Mouse (Mus musculus): ENCODE measurements around the gene Trnt1. TPM values are rescaled to one million over a fixed set of nuclear protein-coding genes. Genes with fewer than 3 reads are reported as not detected.

Trnt1 gene
- polyA plus RNA-seq, 1 experiment from 2014 or later = 61.2 TPM

GRCm38 (mm10) chr6:106794094-106794814 lies 25.3 kb downstream of the Trnt1 start:
- H3K4me2 ChIP-seq (ENCODE audit: low read length) = no peak overlapping the region
- no peaks in the 10 kb centered on the region for H3K9me3 ChIP-seq (replicated peaks; ENCODE audit: control insufficient read depth, low read length, poor library complexity, severe bottlenecking)
- H3K27ac ChIP-seq (ENCODE audit: low read length) = no peak overlapping the region
- H3K4me1 ChIP-seq (ENCODE audit: control insufficient read depth, insufficient read depth, low read length) = peaks cover 11% of the 10 kb centered on the region
- H3K4me3 ChIP-seq (ENCODE audit: low read depth, low read length) = no peak overlapping the region
- 94% methylated on average over 13 of the region's 13 CpGs for WGBS
- H3K9ac ChIP-seq (ENCODE audit: low read depth, low read length) = no peak overlapping the region
- no peak for ATAC-seq
- H3K36me3 ChIP-seq (ENCODE audit: control insufficient read depth, insufficient read depth, low read length) = peaks cover 20% of the 10 kb centered on the region
- no peaks in the 10 kb centered on the region for H3K27me3 ChIP-seq (ENCODE audit: control insufficient read depth, insufficient read depth, low read depth, low read length)

DNA sequence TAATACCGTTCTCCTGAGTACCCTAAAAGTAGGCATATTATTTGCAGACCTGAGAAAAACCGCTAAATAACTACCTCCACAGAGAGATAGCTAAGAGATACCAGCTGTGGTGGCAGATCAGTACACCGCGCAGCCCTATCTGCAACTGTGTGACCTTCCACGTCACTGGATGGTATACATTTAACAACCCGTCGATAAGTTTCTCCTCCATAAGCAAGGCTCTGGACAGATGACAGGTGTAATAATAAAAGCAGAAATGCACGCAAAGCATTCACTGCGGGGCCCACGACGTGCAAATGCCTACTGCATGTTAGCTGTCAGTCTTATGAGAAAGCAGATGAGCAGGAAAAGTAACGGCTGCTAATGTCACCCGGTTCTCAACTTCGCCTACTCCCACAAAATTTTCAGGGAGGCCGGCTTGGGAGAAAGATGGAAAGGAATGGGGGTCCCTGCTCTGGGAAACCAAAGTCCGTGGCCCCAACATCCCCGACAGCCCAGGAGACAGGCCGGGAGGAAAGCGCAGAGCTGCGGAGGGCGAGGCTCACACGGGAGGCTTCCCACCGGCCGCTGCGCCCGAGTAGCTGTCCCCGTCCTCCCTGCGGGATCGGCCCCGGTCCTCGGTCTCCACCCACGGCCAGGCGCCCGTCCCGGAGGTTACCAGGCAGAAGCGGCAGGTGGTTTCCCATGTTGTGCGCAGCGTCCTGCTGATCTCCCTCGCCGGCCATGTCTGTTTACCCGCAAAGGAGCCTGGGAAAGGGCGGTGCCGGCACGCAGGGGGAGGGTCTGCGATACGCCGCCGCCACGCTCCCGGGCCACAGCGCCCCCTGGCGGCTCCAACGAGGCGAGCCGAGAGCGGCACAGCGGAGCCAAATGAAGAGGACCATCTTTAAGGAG lies 30.7 kb downstream of the Trnt1 start, which contains the start of gene Crbn:
TSS of gene Crbn (minus strand) at position 745 of the 894 bp plus-strand sequence.
- Histone ChIP-seq H3K4me2 (ENCODE audit: low read length) (peak within 1 kb of the TSS; percentile 79), H3K27ac (ENCODE audit: low read length) (peak within 1 kb of the TSS; percentile 63), H3K9ac (ENCODE audit: low read depth, low read length) (peak within 1 kb of the TSS; percentile 82), H3K9me3 (replicated peaks; ENCODE audit: control insufficient read depth, low read length, poor library complexity, severe bottlenecking) (no peaks in the 10 kb centered on the region), H3K4me3 (ENCODE audit: low read depth, low read length) (peak within 1 kb of the TSS; percentile 85), H3K36me3 (ENCODE audit: control insufficient read depth, insufficient read depth, low read length) (no peaks in the 10 kb centered on the region; the same call in 1 of the 2 replicates), H3K27me3 (ENCODE audit: control insufficient read depth, insufficient read depth, low read depth, low read length) (no peaks in the 10 kb centered on the region), H3K4me1 (ENCODE audit: control insufficient read depth, insufficient read depth, low read length) (peaks cover 11% of the 10 kb centered on the region)
- peak; percentile 96 for ATAC-seq
- WGBS = 3% methylated on average over 55 of the region's 57 CpGs

DNA sequence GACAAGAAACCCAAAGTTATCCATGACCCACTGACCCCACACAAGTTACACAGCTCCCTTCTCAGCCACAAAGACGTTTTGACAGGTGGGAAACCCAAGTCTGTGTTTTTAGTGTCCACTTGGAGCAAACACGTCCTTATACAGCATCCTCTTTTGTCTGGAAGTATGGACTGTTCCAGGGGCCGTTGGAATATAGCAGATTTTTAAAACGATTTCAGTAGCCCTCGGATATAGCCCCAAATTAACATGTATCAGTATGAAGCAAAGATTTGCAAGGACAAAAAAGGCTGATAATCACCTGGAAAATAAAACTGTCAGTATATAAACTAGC lies 31.3 kb downstream of the Trnt1 start:
- H3K27me3 ChIP-seq (ENCODE audit: control insufficient read depth, insufficient read depth, low read depth, low read length) = no peaks in the 10 kb centered on the region
- ATAC-seq = no peak
- 54% methylated on average over 5 of the region's 5 CpGs for WGBS
- peaks cover 11% of the 10 kb centered on the region for H3K4me1 ChIP-seq (ENCODE audit: control insufficient read depth, insufficient read depth, low read length)
- peak overlapping the region; percentile 53 for H3K4me2 ChIP-seq (ENCODE audit: low read length)
- peak overlapping the region; percentile 82; the same call in 1 of the 2 replicates for H3K9ac ChIP-seq (ENCODE audit: low read depth, low read length)
- H3K27ac ChIP-seq (ENCODE audit: low read length) = no peak overlapping the region
- H3K36me3 ChIP-seq (ENCODE audit: control insufficient read depth, insufficient read depth, low read length) = no peaks in the 10 kb centered on the region
- peak overlapping the region; percentile 85 for H3K4me3 ChIP-seq (ENCODE audit: low read depth, low read length)
- H3K9me3 ChIP-seq (replicated peaks; ENCODE audit: control insufficient read depth, low read length, poor library complexity, severe bottlenecking) = no peaks in the 10 kb centered on the region

DNA sequence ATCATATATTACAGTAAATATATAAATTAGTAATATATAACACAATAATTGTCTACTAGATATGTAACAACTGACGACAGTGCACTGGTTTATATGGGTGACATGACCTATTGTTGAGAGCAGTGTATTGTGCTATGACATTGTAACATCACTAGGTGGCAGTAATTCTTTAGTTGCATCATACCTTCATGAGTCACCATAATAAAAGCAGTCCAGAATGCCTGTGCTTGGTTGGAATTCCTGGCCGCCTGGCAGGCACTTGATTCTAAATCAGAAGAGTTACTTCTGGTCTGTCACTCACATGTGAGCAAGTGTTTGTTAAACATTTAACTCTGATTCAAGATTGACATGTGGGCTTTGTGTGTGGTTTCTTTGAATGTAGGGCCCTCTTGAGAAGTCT lies 36.0 kb downstream of the Trnt1 start:
- no peak overlapping the region for H3K27ac ChIP-seq (ENCODE audit: low read length)
- H3K27me3 ChIP-seq (ENCODE audit: control insufficient read depth, insufficient read depth, low read depth, low read length) = no peaks in the 10 kb centered on the region
- no peak overlapping the region for H3K4me2 ChIP-seq (ENCODE audit: low read length)
- H3K9me3 ChIP-seq (replicated peaks; ENCODE audit: control insufficient read depth, low read length, poor library complexity, severe bottlenecking) = no peaks in the 10 kb centered on the region
- no peak overlapping the region for H3K4me3 ChIP-seq (ENCODE audit: low read depth, low read length)
- H3K36me3 ChIP-seq (ENCODE audit: control insufficient read depth, insufficient read depth, low read length) = no peaks in the 10 kb centered on the region
- H3K4me1 ChIP-seq (ENCODE audit: control insufficient read depth, insufficient read depth, low read length) = no peaks in the 10 kb centered on the region; the same call in 1 of the 2 replicates
- WGBS = 35% methylated on average over 2 of the region's 2 CpGs
- H3K9ac ChIP-seq (ENCODE audit: low read depth, low read length) = no peak overlapping the region
- peak; percentile 59 for ATAC-seq

- Histone ChIP-seq H3K9ac (ENCODE audit: low read depth, low read length) (no peak overlapping the region), H3K4me3 (ENCODE audit: low read depth, low read length) (no peak overlapping the region), H3K4me2 (ENCODE audit: low read length) (no peak overlapping the region), H3K9me3 (replicated peaks; ENCODE audit: control insufficient read depth, low read length, poor library complexity, severe bottlenecking) (no peaks in the 10 kb centered on the region), H3K4me1 (ENCODE audit: control insufficient read depth, insufficient read depth, low read length) (no peaks in the 10 kb centered on the region), H3K36me3 (ENCODE audit: control insufficient read depth, insufficient read depth, low read length) (no peaks in the 10 kb centered on the region), H3K27me3 (ENCODE audit: control insufficient read depth, insufficient read depth, low read depth, low read length) (no peaks in the 10 kb centered on the region), H3K27ac (ENCODE audit: low read length) (no peak overlapping the region)
- 66% methylated on average over 2 of the region's 2 CpGs for WGBS
- ATAC-seq = no peak
Observed at GRCm38 (mm10) chr6:106809161-106809560, 40.2 kb downstream of the Trnt1 start.

DNA sequence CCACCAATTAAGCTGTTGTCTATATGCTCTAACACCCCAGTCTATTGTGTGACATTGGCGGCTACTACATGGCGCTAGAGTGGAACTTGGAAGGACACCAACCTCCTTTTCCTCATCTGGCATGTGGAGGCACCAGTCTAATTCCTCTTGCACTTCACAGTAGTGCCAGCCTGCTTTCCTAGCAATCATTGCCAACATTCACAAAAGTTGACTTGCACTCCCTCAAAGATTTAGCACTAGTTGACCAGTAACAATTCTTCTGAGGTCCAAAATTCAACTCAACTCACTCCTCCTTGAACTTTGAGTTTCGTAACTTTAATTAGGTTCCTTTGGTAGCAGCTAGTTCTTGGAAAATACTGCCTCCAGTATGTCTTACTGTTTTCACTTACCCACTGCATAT lies 41.8 kb downstream of the Trnt1 start:
- H3K4me1 ChIP-seq (ENCODE audit: control insufficient read depth, insufficient read depth, low read length) = no peaks in the 10 kb centered on the region
- H3K36me3 ChIP-seq (ENCODE audit: control insufficient read depth, insufficient read depth, low read length) = no peaks in the 10 kb centered on the region
- H3K27ac ChIP-seq (ENCODE audit: low read length) = no peak overlapping the region
- no peak overlapping the region for H3K4me3 ChIP-seq (ENCODE audit: low read depth, low read length)
- H3K27me3 ChIP-seq (ENCODE audit: control insufficient read depth, insufficient read depth, low read depth, low read length) = no peaks in the 10 kb centered on the region
- H3K9ac ChIP-seq (ENCODE audit: low read depth, low read length) = no peak overlapping the region
- WGBS = 92% methylated on average over 3 of the region's 3 CpGs
- ATAC-seq = no peak
- no peak overlapping the region for H3K4me2 ChIP-seq (ENCODE audit: low read length)
- no peaks in the 10 kb centered on the region for H3K9me3 ChIP-seq (replicated peaks; ENCODE audit: control insufficient read depth, low read length, poor library complexity, severe bottlenecking)

DNA sequence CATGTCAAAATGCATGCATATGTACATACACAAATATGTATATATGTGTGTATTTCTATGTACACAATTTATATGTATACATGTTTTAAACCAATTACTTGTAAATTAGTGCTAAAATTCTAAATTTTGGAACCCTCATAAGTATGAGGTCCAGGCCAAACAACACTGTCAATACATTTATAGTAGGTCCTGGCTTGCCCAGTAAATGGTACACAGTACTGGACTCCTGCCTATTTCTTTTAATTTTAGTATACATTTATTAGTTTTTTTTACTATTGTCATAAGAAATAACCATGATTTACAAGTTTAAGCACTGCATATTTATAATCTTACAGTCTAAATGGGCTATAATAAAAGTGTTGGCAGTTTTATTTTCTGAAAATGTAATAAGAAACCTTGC lies 50.3 kb downstream of the Trnt1 start:
- H3K4me3 ChIP-seq (ENCODE audit: low read depth, low read length) = no peak overlapping the region
- no peaks in the 10 kb centered on the region for H3K36me3 ChIP-seq (ENCODE audit: control insufficient read depth, insufficient read depth, low read length)
- H3K4me1 ChIP-seq (ENCODE audit: control insufficient read depth, insufficient read depth, low read length) = peaks cover 3% of the 10 kb centered on the region; the same call in 1 of the 2 replicates
- no peaks in the 10 kb centered on the region for H3K27me3 ChIP-seq (ENCODE audit: control insufficient read depth, insufficient read depth, low read depth, low read length)
- H3K9me3 ChIP-seq (replicated peaks; ENCODE audit: control insufficient read depth, low read length, poor library complexity, severe bottlenecking) = no peaks in the 10 kb centered on the region
- H3K27ac ChIP-seq (ENCODE audit: low read length) = no peak overlapping the region
- H3K9ac ChIP-seq (ENCODE audit: low read depth, low read length) = no peak overlapping the region
- no peak for ATAC-seq
- H3K4me2 ChIP-seq (ENCODE audit: low read length) = no peak overlapping the region

DNA sequence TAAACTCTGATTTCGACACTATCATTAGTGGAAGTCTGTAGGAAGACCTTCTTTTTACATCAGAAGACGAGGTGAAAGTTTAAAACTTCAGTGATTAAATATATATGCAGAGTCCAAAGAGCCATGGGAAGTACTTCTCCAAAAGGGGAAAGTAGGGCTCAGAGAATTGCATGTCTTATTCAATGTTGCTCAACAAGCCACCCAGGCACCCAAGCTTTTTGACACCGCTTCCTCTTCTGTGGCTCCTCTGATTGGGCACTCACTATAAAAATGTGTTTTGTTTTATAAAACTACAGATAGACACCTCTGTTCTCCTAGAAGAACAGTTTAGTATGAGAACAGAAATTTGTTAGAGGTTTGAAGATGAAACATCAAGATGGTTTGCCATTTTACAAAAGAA lies 51.0 kb downstream of the Trnt1 start:
- Histone ChIP-seq H3K9ac (ENCODE audit: low read depth, low read length) (no peak overlapping the region), H3K36me3 (ENCODE audit: control insufficient read depth, insufficient read depth, low read length) (no peaks in the 10 kb centered on the region), H3K9me3 (replicated peaks; ENCODE audit: control insufficient read depth, low read length, poor library complexity, severe bottlenecking) (no peaks in the 10 kb centered on the region), H3K4me1 (ENCODE audit: control insufficient read depth, insufficient read depth, low read length) (peaks cover 3% of the 10 kb centered on the region; the same call in 1 of the 2 replicates), H3K27me3 (ENCODE audit: control insufficient read depth, insufficient read depth, low read depth, low read length) (no peaks in the 10 kb centered on the region), H3K4me3 (ENCODE audit: low read depth, low read length) (no peak overlapping the region), H3K4me2 (ENCODE audit: low read length) (no peak overlapping the region), H3K27ac (ENCODE audit: low read length) (no peak overlapping the region)
- no peak for ATAC-seq
- WGBS = 78% methylated on average over 3 of the region's 3 CpGs

- Histone ChIP-seq H3K27ac (ENCODE audit: low read length) (no peak overlapping the region), H3K36me3 (ENCODE audit: control insufficient read depth, insufficient read depth, low read length) (no peaks in the 10 kb centered on the region), H3K4me3 (ENCODE audit: low read depth, low read length) (no peak overlapping the region), H3K4me1 (ENCODE audit: control insufficient read depth, insufficient read depth, low read length) (peaks cover 3% of the 10 kb centered on the region; the same call in 1 of the 2 replicates), H3K4me2 (ENCODE audit: low read length) (no peak overlapping the region), H3K27me3 (ENCODE audit: control insufficient read depth, insufficient read depth, low read depth, low read length) (no peaks in the 10 kb centered on the region), H3K9ac (ENCODE audit: low read depth, low read length) (no peak overlapping the region), H3K9me3 (replicated peaks; ENCODE audit: control insufficient read depth, low read length, poor library complexity, severe bottlenecking) (no peaks in the 10 kb centered on the region)
- no peak for ATAC-seq
Observed at GRCm38 (mm10) chr6:106820566-106820965, 51.6 kb downstream of the Trnt1 start.

All from midbrain, embryonic 16.5 days (tissue).